Mouse (Mus musculus) mammary gland, adult 2 months (tissue): ENCODE data around the gene Gm4792. TPM values are rescaled to one million over a fixed set of nuclear protein-coding genes. Genes with fewer than 3 reads are reported as not detected.

Experiments
- polyA plus RNA-seq: library from polyadenylated mRNA; depleted of rRNA; stranded (reverse); fragments of >200 nt; gene quantifications from 2 replicates; pipeline ENCODE4 v1.2.3, GENCODE M21; 2012; ENCODE audit warnings: low replicate concordance; rRNA removed

Gene Gm4792
- 4.9 TPM in 1 of 2 replicates, not detected in the other for polyA plus RNA-seq

DNA sequence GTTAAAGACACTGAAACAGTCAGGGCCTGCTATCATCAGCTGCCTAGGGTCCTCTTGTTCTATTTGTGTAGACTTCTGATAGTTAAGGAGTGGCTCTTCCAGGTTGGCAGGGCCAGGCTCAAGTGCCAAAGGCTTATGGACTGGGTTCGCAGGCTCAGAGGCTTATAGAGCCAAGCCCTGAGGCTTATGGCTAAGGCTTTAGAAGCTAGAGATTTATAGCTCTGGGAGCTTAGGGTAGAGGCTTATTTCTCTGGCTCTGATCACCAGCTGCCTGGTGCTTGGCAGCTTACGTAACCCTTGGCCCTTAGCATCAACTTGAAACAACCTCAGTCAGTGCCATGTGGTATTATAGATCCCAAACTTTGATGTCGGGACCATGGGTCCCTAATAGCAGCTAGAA, at the start of gene Gm4792:
Gene Gm4792 (minus strand): TSS at position 233 of the 400 bp plus-strand sequence.

DNA sequence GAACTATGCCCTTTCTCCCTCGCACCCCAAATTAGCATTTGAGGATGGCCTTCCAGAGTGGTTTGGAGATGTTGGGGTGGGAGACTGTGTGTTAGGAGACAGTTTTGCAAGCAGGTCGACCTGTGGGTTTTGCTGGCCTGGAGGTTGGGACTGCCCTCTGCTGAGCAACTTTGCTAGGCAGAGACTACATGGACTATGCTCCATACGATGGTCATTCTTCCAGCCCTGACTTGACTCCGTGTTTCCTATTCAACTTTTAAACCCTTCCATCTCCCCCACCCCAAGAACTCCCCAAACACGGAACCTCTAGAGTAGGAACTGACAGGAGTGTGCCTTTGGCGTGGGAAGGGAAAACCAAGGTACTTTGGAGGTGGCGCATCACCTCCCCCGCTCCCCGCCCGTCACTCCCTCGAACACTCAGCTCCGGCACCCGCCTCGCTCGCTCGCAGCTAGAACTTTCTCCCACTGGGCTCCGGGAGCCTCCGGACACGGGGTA, 13.1 kb upstream of the Gm4792 start, which contains the start of gene Tmcc3:
Gene Tmcc3 (plus strand): TSS at position 439 of the 496 bp plus-strand sequence.

Other genes starting within 250 kb of the Gm4792 start
- gene Nr2c1, start 150.7 kb downstream of the Gm4792 start, polyA plus RNA-seq = 2.8 and 5.6 TPM in 2 replicates
- gene Ndufa12, start 100.0 kb downstream of the Gm4792 start, polyA plus RNA-seq = 48.0 and 120 TPM in 2 replicates
- gene Tmcc3, start 13.2 kb upstream of the Gm4792 start, polyA plus RNA-seq = 23.8 and 29.1 TPM in 2 replicates